Mouse (Mus musculus) right cerebral cortex, postnatal 10 days (tissue): Measurements from ENCODE around the gene Map4k3.
"Not testable (repeated sequence)": the region's sequence is repeated elsewhere in the genome, so short reads cannot be mapped to it uniquely, and the experiment has no call there.

Source experiments
- DNase-seq, 2 experiments: peaks; one replicate each; pipeline ENCODE4 v3.0.0; 2021; ENCODE audit warnings: low spot score in 2 of 2

Gene Map4k3

GRCm38 (mm10) chr17:80728062-80728858 lies at the start of gene Map4k3:
Gene Map4k3, minus strand, starts transcription at chr17:80728485.
- DNase-seq: peak; percentile 89 to 92

GRCm38 (mm10) chr17:80777581-80777980 lies 49.3 kb upstream of the Map4k3 start:
- DNase-seq: no peak

- peak; percentile 59 to 61 for DNase-seq
These were observed 47.0 kb upstream of the Map4k3 start for GRCm38 (mm10) chr17:80775178-80775788.

GRCm38 (mm10) chr17:80772545-80773453 lies 44.5 kb upstream of the Map4k3 start:
- DNase-seq: peak; percentile 33 to 56

- no peak for DNase-seq
These were observed 41.8 kb upstream of the Map4k3 start for GRCm38 (mm10) chr17:80770065-80770464.

GRCm38 (mm10) chr17:80765204-80765603 lies 36.9 kb upstream of the Map4k3 start:
- no peak for DNase-seq

GRCm38 (mm10) chr17:80763065-80763681 lies 34.9 kb upstream of the Map4k3 start:
- DNase-seq: peak in 1 of 2 experiments; percentile 68

- DNase-seq: no peak
These were observed 34.2 kb upstream of the Map4k3 start for GRCm38 (mm10) chr17:80762391-80763040.

- DNase-seq: not testable (repeated sequence)
These were observed 32.9 kb upstream of the Map4k3 start for GRCm38 (mm10) chr17:80761191-80761590.

GRCm38 (mm10) chr17:80760344-80761145 lies 32.3 kb upstream of the Map4k3 start:
- DNase-seq: peak; percentile 56 to 74

GRCm38 (mm10) chr17:80756043-80756442 lies 27.8 kb upstream of the Map4k3 start:
- no peak for DNase-seq

- no peak for DNase-seq
These were observed 27.0 kb upstream of the Map4k3 start for GRCm38 (mm10) chr17:80755076-80755871.

GRCm38 (mm10) chr17:80754589-80754988 lies 26.3 kb upstream of the Map4k3 start:
- no peak for DNase-seq

- DNase-seq: no peak
These were observed 24.2 kb upstream of the Map4k3 start for GRCm38 (mm10) chr17:80752466-80752865.

- DNase-seq: no peak
These were observed 11.1 kb upstream of the Map4k3 start for GRCm38 (mm10) chr17:80739421-80739820.

- DNase-seq: no peak
These were observed 6.4 kb upstream of the Map4k3 start for GRCm38 (mm10) chr17:80734700-80735099.

- DNase-seq: no peak
These were observed 5.0 kb upstream of the Map4k3 start for GRCm38 (mm10) chr17:80733121-80733800.

GRCm38 (mm10) chr17:80732256-80732655 lies 4.0 kb upstream of the Map4k3 start:
- no peak for DNase-seq

GRCm38 (mm10) chr17:80730283-80730682 lies 2.0 kb upstream of the Map4k3 start:
- not testable (repeated sequence) for DNase-seq
